Mouse (Mus musculus): ENCODE data around the gene AU021092.

GRCm38 (mm10) chr16:5255081-5255740 is 33.1 kb upstream of the AU021092 start:
- TF ChIP-seq ZC3H11A (IDR thresholded peaks at IDR 0.05; ENCODE audit: borderline replicate concordance, low read depth, low read length) (no peak), MAFK (IDR thresholded peaks at IDR 0.05; ENCODE audit: insufficient read depth, low read depth, low read length) (no peak)

Data from ES-E14 (cell line).